Mouse (Mus musculus): ENCODE data around the gene Srp14. TPM values are rescaled to one million over a fixed set of nuclear protein-coding genes. Genes with fewer than 3 reads are reported as not detected.

Srp14 gene
- 100 to 1,000 TPM; 171 to 194 TPM for total RNA-seq (2021)
- long read RNA-seq, transcript Srp14-201 (5 exons, 798 nt), result major isoform, 249 of 277 reads
- long read RNA-seq, partial matches to known transcripts, result 23 of 277 reads
- long read RNA-seq, other reads (novel, unspliced or antisense), result 3 of 277 reads

- peak; percentile 88 to 89 for DNase-seq (ENCODE audit: low spot score in 2 of 2)
Observed at GRCm38 (mm10) chr2:118479550-118479909, at the start of gene Srp14. Srp14 (minus strand) TSS chr2:118479711.

- no peak for DNase-seq (ENCODE audit: low spot score in 2 of 2)
Observed at GRCm38 (mm10) chr2:118526545-118526944, 47.0 kb upstream of the Srp14 start.

- DNase-seq (ENCODE audit: low spot score in 2 of 2), result no peak
Observed at GRCm38 (mm10) chr2:118524811-118525210, 45.3 kb upstream of the Srp14 start.

GRCm38 (mm10) chr2:118523163-118523730 is 43.7 kb upstream of the Srp14 start:
- DNase-seq (ENCODE audit: low spot score in 2 of 2), result no peak

- no peak for DNase-seq (ENCODE audit: low spot score in 2 of 2)
Observed at GRCm38 (mm10) chr2:118522265-118522664, 42.8 kb upstream of the Srp14 start.

GRCm38 (mm10) chr2:118520042-118520933 is 40.8 kb upstream of the Srp14 start:
- peak; percentile 42 to 56 for DNase-seq (ENCODE audit: low spot score in 2 of 2)

- no peak for DNase-seq (ENCODE audit: low spot score in 2 of 2)
Observed at GRCm38 (mm10) chr2:118512418-118513377, 33.2 kb upstream of the Srp14 start.

- DNase-seq (ENCODE audit: low spot score in 2 of 2), result no peak
Observed at GRCm38 (mm10) chr2:118511779-118512417, 32.4 kb upstream of the Srp14 start.

GRCm38 (mm10) chr2:118510447-118511310 is 31.2 kb upstream of the Srp14 start:
- DNase-seq (ENCODE audit: low spot score in 2 of 2), result peak; percentile 83 to 89

GRCm38 (mm10) chr2:118509688-118510446 is 30.4 kb upstream of the Srp14 start:
- no peak for DNase-seq (ENCODE audit: low spot score in 2 of 2)

GRCm38 (mm10) chr2:118507126-118507525 is 27.6 kb upstream of the Srp14 start:
- no peak for DNase-seq (ENCODE audit: low spot score in 2 of 2)

GRCm38 (mm10) chr2:118500191-118500590 is 20.7 kb upstream of the Srp14 start:
- no peak for DNase-seq (ENCODE audit: low spot score in 2 of 2)

- DNase-seq (ENCODE audit: low spot score in 2 of 2), result peak in 1 of 2 experiments; percentile 29
Observed at GRCm38 (mm10) chr2:118499135-118499961, 19.8 kb upstream of the Srp14 start.

- no peak for DNase-seq (ENCODE audit: low spot score in 2 of 2)
Observed at GRCm38 (mm10) chr2:118498476-118498875, 19.0 kb upstream of the Srp14 start.

GRCm38 (mm10) chr2:118497890-118498289 is 18.4 kb upstream of the Srp14 start:
- DNase-seq (ENCODE audit: low spot score in 2 of 2), result no peak

- DNase-seq (ENCODE audit: low spot score in 2 of 2), result no peak
Observed at GRCm38 (mm10) chr2:118495024-118495423, 15.5 kb upstream of the Srp14 start.

- no peak for DNase-seq (ENCODE audit: low spot score in 2 of 2)
Observed at GRCm38 (mm10) chr2:118491741-118492395, 12.4 kb upstream of the Srp14 start.

Data from layer of hippocampus, postnatal 10 days (tissue).